In genomic region chr5:115271931-115272811, GRCm38 (mm10) we compare ENCODE assay signal across 8 mouse cellular contexts. TPM values are rescaled to one million over a fixed set of nuclear protein-coding genes. Genes with fewer than 3 reads are reported as not detected.
A peak's percentile ranks its signal among the peaks of the same experiment; 100 is the strongest.
DNase-seq lines count a peak whose midpoint lies in the region; ATAC-seq and TF ChIP-seq lines count a peak whose summit lies in the region.

No protein-coding gene starts in this region.

- TF ChIP-seq CTCF in hindbrain, postnatal 0 days (IDR thresholded peaks at IDR 0.05; ENCODE audit: low read depth): no peak

- ATAC-seq in frontal cortex, adult (ENCODE audit: low TSS enrichment): peak; percentile 39; the same call in 1 of the 2 replicates
- peak; percentile 70; the same call in 1 of the 2 replicates for ATAC-seq in hindbrain, postnatal 0 days
- peak; percentile 51 for ATAC-seq in liver, embryonic 12.5 days
- 0 out of 2 replicates have a peak, but pooled peaks have one; percentile 3 for ATAC-seq in monocyte, adult 5-6 weeks (replicated peaks; ENCODE audit: insufficient number of reproducible peaks, low FRiP score, low TSS enrichment, poor library complexity, severe bottlenecking)

- DNase-seq in layer of hippocampus, postnatal 25 days (ENCODE audit: extremely low spot score in 1 of 2, low spot score in 1 of 2): peak; percentile 19 to 27
- no peak for DNase-seq in layer of hippocampus, adult 9-10 months (ENCODE audit: low spot score)
- peak; percentile 36 for DNase-seq in brain, adult 2 months (ENCODE audit: low read depth, low spot score)
- DNase-seq in hindbrain, postnatal 0 days (ENCODE audit: low spot score): peak; percentile 21
- DNase-seq in splenic B cell, adult 2 months (ENCODE audit: low read depth, low spot score): peak; percentile 51

- H3K27me3 ChIP-seq in hindbrain, postnatal 0 days (ENCODE audit: insufficient read depth, low read length): no peaks in the 10 kb centered on the region
- H3K27me3 ChIP-seq in liver, embryonic 12.5 days (replicated peaks): no peaks in the 10 kb centered on the region
- H3K27me3 ChIP-seq in splenic B cell, adult 2 months (ENCODE audit: control insufficient read depth, insufficient read depth, low read length, poor library complexity, severe bottlenecking): no peaks in the 10 kb centered on the region

- peaks cover 18% of the 10 kb centered on the region; the same call in 1 of the 2 replicates for H3K4me1 ChIP-seq in hindbrain, postnatal 0 days (ENCODE audit: insufficient read depth, low read length)
- peaks cover 70% of the 10 kb centered on the region for H3K4me1 ChIP-seq in liver, embryonic 12.5 days

- H3K9me3 ChIP-seq in hindbrain, postnatal 0 days (ENCODE audit: low read length): no peaks in the 10 kb centered on the region
- H3K9me3 ChIP-seq in liver, embryonic 12.5 days (replicated peaks): no peaks in the 10 kb centered on the region; the same call in 1 of the 2 replicates

- H3K36me3 ChIP-seq in hindbrain, postnatal 0 days (ENCODE audit: insufficient read depth, low read length): no peaks in the 10 kb centered on the region; the same call in 1 of the 2 replicates
- peaks cover 31% of the 10 kb centered on the region for H3K36me3 ChIP-seq in liver, embryonic 12.5 days
- H3K36me3 ChIP-seq in splenic B cell, adult 2 months (ENCODE audit: control insufficient read depth, insufficient read depth, low read length, poor library complexity, severe bottlenecking): no peaks in the 10 kb centered on the region; the same call in 1 of the 2 replicates

- H3K27ac ChIP-seq in hindbrain, postnatal 0 days: peak overlapping the region; percentile 92
- peak overlapping the region; percentile 100 for H3K27ac ChIP-seq in liver, embryonic 12.5 days

- peak overlapping the region; percentile 93 for H3K9ac ChIP-seq in hindbrain, postnatal 0 days (replicated peaks; ENCODE audit: low read length)
- H3K9ac ChIP-seq in liver, embryonic 12.5 days: peak overlapping the region; percentile 98

- H3K4me2 ChIP-seq in hindbrain, postnatal 0 days (ENCODE audit: low read depth, low read length): peak overlapping the region; percentile 82
- H3K4me2 ChIP-seq in liver, embryonic 12.5 days: peak overlapping the region; percentile 81

- WGBS in hindbrain, postnatal 0 days: under 1% methylated on average over 68 of the region's 77 CpGs
- under 1% methylated on average over 68 of the region's 77 CpGs for WGBS in liver, embryonic 12.5 days (ENCODE audit: insufficient replicate concordance)

- H3K4me3 ChIP-seq in hindbrain, postnatal 0 days (ENCODE audit: low read length): peak overlapping the region; percentile 77
- peak overlapping the region; percentile 80 for H3K4me3 ChIP-seq in liver, embryonic 12.5 days

RNA-seq across cellular contexts. Expression of gene Rnf10, which starts 0.5 kb away (rescaled TPM):
- 100 to 1,000 TPM; 252 to 257 TPM for total RNA-seq in layer of hippocampus, postnatal 25 days (2021)
- total RNA-seq in hindbrain, postnatal 0 days (2014; rRNA removed): 108 and 112 TPM in 2 replicates
- 141 and 145 TPM in 2 replicates for polyA plus RNA-seq in hindbrain, postnatal 0 days (2015; fragmentation: Nextera tagmentation; extraction: Ambion mirVana)
- polyA plus RNA-seq in liver, embryonic 12.5 days (2016; fragmentation: Nextera tagmentation; extraction: Ambion mirVana): 166 and 172 TPM in 2 replicates
- 58.1 to 134 TPM (median 61.2 TPM) in 3 replicates for total RNA-seq in monocyte, adult 5-6 weeks (2017)

RNA-seq across cellular contexts. Expression of gene Coq5, which starts 7.3 kb away (rescaled TPM):
- 10 to 100 TPM; 38.5 to 42.8 TPM for total RNA-seq in layer of hippocampus, postnatal 25 days (2021)
- total RNA-seq in hindbrain, postnatal 0 days (2014; rRNA removed): 30.5 and 31.4 TPM in 2 replicates
- 47.1 and 47.5 TPM in 2 replicates for polyA plus RNA-seq in hindbrain, postnatal 0 days (2015; fragmentation: Nextera tagmentation; extraction: Ambion mirVana)
- 43.3 and 46.2 TPM in 2 replicates for polyA plus RNA-seq in liver, embryonic 12.5 days (2016; fragmentation: Nextera tagmentation; extraction: Ambion mirVana)
- total RNA-seq in monocyte, adult 5-6 weeks (2017): 41.4 to 45.3 TPM (median 44.4 TPM) in 3 replicates

RNA-seq across cellular contexts. Expression of gene Dynll1, which starts 28.6 kb away (rescaled TPM):
- 100 to 1,000 TPM; 799 to 873 TPM for total RNA-seq in layer of hippocampus, postnatal 25 days (2021)
- 184 and 239 TPM in 2 replicates for total RNA-seq in hindbrain, postnatal 0 days (2014; rRNA removed)
- 1,016 and 1,030 TPM in 2 replicates for polyA plus RNA-seq in hindbrain, postnatal 0 days (2015; fragmentation: Nextera tagmentation; extraction: Ambion mirVana)
- 825 and 857 TPM in 2 replicates for polyA plus RNA-seq in liver, embryonic 12.5 days (2016; fragmentation: Nextera tagmentation; extraction: Ambion mirVana)
- total RNA-seq in monocyte, adult 5-6 weeks (2017): 110 to 176 TPM (median 141 TPM) in 3 replicates

RNA-seq across cellular contexts. Expression of gene Pop5, which starts 36.5 kb away (rescaled TPM):
- total RNA-seq in layer of hippocampus, postnatal 25 days (2021): 100 to 1,000 TPM in 1 of 2 experiments, 10 to 100 TPM in 1; 83.7 to 108 TPM
- total RNA-seq in hindbrain, postnatal 0 days (2014; rRNA removed): 28.8 and 55.6 TPM in 2 replicates
- polyA plus RNA-seq in hindbrain, postnatal 0 days (2015; fragmentation: Nextera tagmentation; extraction: Ambion mirVana): 99.1 and 99.3 TPM in 2 replicates
- polyA plus RNA-seq in liver, embryonic 12.5 days (2016; fragmentation: Nextera tagmentation; extraction: Ambion mirVana): 140 and 143 TPM in 2 replicates
- 57.1 to 85.3 TPM (median 81.5 TPM) in 3 replicates for total RNA-seq in monocyte, adult 5-6 weeks (2017)

RNA-seq across cellular contexts. Expression of gene Srsf9, which starts 54.8 kb away (rescaled TPM):
- 10 to 100 TPM; 79.8 to 90.6 TPM for total RNA-seq in layer of hippocampus, postnatal 25 days (2021)
- 42.5 and 47.5 TPM in 2 replicates for total RNA-seq in hindbrain, postnatal 0 days (2014; rRNA removed)
- polyA plus RNA-seq in hindbrain, postnatal 0 days (2015; fragmentation: Nextera tagmentation; extraction: Ambion mirVana): 119 and 127 TPM in 2 replicates
- polyA plus RNA-seq in liver, embryonic 12.5 days (2016; fragmentation: Nextera tagmentation; extraction: Ambion mirVana): 195 and 200 TPM in 2 replicates
- 62.5 to 83.1 TPM (median 79.3 TPM) in 3 replicates for total RNA-seq in monocyte, adult 5-6 weeks (2017)

Comparison
In these comparisons a context has a peak if more than half of its experiments do, and no peak if none do; other contexts are left out.
1. ATAC-seq: peak in every context shown above with its lines; median percentile 70 in hindbrain, postnatal 0 days; 51 in liver, embryonic 12.5 days; 39 in frontal cortex, adult; 3 in monocyte, adult 5-6 weeks.